Mouse (Mus musculus) Muller cell, postnatal 12 days (primary cell): ENCODE data around the gene Pif1.

ENCODE experiments used
- DNase-seq: peaks from one replicate; pipeline ENCODE4 v3.0.0-alpha.2; 2015; ENCODE audit errors: inconsistent ontology term

Pif1 gene

GRCm38 (mm10) chr9:65598765-65599249 lies 11.8 kb downstream of the Pif1 start:
- DNase-seq: no peak

- DNase-seq: no peak
These were observed 14.0 kb downstream of the Pif1 start for GRCm38 (mm10) chr9:65600951-65601350.

GRCm38 (mm10) chr9:65603401-65604102 lies 16.6 kb downstream of the Pif1 start:
- DNase-seq: no peak

- peak; percentile 73 for DNase-seq
These were observed 18.6 kb downstream of the Pif1 start for GRCm38 (mm10) chr9:65605471-65606136.

DNA sequence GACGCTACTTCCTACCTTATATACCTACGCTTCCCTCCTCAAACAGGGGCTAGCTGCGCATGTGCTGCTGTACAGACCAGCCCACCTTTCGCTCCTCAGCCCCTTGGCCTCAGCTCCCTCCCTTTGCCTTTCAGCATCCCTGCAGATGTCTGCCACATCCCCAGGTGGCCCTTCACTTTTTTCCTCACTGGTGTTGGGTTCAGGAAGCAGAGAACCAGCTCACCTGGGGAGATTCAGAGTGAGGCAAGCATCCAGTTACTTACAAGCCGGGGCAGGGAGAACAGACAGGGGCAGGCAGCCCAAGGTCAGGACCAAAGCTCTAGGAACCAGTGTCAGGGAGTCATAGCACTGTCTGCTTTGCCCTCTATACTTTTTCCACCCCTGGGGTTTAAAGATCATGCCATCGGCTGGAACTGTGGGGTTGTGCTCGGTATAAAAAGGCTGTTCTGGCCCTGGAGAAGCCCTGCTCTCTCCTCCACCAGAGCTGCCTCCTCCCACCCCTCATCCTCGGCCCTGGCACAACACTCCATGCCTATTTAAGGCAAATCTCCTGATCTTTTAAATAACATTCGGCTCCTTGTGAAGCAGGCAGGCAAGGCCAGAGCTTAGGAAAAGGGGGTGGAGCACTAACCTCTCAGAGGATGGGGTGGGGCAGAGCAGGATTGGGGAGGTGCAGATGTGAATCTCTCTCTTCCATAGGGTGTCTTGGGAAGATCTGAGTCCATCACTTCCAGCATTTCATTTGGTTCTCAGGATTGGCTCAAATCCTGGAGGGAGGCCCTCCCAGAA lies 19.6 kb downstream of the Pif1 start:
- no peak for DNase-seq

DNA sequence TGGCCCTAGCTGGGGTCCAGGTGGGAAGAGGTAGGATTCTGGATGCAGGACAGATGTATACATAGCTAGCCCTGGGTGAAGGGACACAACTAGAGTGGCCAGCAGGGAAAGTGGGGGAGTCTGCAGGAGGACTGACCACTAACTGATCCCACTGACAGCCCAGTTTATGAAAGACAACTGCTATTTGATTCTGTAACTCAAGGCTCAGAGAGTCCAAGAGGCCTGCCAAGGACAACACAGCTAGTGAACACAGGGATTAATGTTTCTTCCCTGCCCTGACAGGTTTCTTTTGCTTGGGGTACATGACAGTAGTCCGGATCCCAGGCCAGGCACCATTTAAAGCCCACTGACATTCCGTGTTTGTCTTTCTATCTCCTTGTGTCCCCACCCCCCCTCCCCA lies 20.2 kb downstream of the Pif1 start:
- DNase-seq: no peak

DNA sequence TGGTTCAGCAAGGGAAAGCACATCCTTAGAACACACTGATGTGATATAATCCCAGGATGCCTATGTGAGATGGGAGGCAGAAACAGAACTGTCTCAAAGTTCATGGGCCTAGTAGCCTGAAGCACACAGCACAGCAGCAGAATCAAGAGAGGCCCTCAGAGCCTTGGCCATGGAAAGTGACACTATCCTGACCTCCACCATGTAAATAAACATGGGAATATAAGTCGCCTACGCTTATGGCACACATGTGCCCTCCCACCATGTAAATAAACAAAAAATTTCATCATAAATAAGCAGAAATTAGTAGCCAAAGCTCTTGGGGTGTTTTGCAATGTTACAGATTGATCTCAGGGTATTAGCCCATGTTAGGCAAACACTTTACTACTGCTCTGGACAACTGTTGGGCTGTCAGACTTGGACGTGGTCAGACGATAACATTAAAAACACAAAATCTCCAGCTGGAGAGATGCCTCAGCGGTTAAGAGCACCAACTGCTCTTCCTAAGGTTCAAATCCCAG lies 25.1 kb downstream of the Pif1 start:
- DNase-seq: no peak

DNA sequence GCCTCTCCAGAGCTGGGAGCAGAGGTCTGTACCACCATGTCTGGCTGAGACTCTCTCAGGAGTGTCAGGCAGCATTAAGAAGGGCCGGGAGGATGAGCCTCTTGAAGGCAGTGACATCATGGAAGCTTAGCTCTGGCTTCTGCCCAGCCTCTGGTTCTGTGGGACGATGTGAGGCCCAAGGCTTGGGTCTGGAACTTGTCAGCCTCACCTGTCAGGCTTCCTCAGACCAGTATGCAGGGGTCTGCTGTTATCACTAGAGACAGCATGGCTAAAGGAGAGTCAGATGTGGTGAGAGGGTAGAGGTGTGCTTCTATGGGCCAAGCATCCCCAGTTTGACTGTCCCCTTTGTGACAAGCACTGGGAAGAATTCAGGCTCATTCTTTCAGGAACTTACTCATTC lies 26.1 kb downstream of the Pif1 start:
- DNase-seq: no peak

DNA sequence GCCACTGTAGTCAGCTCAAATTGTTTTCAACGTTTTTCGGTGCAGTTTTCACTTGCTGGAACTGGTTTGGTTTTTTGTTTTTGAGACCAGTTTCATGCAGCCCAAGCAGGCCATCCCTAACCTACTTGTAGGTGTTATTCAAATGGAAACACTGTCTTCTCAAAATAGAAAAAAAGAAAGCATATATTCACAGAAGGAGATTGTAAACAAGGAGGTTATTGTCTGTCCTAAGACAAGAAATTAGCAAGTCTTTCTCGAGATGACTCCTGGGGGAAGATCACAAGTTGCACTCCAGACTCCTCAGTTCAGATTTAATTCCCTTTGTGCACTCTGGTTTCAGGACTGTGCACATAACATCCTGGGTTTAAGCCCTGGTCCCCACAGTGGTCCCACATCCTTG lies 32.4 kb downstream of the Pif1 start:
- DNase-seq: no peak

GRCm38 (mm10) chr9:65621196-65621595 lies 34.2 kb downstream of the Pif1 start:
- DNase-seq: no peak

- DNase-seq: no peak
These were observed 34.7 kb downstream of the Pif1 start for GRCm38 (mm10) chr9:65621666-65622065.

DNA sequence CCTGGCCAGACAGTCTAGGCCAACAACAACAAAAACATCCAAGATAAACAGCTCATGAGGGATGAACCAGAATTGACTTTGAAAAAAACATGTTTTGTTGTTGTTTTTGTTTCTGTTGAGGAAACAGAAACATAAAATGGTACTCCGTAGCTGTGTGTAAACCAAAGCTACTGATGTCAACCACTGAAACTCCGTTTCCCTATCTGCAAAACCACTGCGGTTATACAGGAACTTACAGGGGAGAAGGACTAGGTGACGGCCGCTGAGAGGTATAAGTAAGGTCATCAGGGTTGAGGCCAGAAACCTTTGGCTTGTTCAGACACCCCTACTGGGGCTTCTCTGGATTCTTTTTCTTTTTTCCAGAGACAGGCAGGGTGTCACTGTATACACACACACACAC lies 35.9 kb downstream of the Pif1 start:
- DNase-seq: no peak

GRCm38 (mm10) chr9:65624266-65624665 lies 37.3 kb downstream of the Pif1 start:
- no peak for DNase-seq

GRCm38 (mm10) chr9:65629025-65629766 lies 42.2 kb downstream of the Pif1 start, which contains the start of gene Rbpms2:
TSS of gene Rbpms2 (plus strand) at chr9:65629648.
- DNase-seq: peak; percentile 11

DNA sequence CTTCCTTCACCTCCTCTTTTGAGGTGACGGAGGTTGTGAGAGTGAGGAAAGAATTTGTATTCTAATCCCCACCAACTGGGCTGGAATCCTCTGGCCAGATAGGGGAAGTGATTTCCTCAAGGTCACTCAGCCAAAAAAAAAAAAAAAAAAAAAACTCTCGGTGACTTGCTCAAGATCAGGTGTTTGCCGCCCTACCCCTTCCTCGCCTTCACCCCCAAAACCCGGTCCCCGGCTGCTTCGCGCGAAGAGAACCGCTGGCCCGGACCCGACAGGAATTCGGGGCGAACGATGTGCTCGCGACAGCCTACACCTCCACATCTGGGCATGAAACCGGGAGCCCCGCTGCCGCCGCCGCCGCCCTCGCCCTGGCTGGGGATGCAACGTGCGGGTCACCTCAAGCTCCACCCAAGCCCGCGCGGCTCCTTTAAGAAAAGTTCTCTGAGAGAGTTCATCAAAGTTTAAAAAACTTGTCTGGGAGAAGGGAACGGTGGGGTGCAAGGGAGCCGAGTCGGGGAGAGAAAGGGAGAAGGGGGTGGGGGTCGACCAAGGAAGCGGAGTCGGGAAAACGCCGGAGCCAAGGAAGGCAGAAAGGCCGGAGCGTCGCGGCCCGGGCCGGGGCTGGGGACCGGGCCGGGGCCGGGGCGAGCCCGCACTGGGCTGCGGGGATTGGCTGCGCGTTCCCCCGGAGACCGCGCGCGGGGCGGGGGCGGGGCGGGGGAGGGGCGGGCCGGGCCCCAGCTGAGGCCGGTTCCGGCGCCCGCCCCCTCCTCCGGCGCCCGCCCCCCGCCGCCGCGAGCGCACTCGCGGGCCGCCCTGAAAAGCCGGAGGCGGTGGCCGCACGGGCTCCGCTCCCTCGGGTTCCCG lies 43.0 kb downstream of the Pif1 start:
- DNase-seq: peak; percentile 72

DNA sequence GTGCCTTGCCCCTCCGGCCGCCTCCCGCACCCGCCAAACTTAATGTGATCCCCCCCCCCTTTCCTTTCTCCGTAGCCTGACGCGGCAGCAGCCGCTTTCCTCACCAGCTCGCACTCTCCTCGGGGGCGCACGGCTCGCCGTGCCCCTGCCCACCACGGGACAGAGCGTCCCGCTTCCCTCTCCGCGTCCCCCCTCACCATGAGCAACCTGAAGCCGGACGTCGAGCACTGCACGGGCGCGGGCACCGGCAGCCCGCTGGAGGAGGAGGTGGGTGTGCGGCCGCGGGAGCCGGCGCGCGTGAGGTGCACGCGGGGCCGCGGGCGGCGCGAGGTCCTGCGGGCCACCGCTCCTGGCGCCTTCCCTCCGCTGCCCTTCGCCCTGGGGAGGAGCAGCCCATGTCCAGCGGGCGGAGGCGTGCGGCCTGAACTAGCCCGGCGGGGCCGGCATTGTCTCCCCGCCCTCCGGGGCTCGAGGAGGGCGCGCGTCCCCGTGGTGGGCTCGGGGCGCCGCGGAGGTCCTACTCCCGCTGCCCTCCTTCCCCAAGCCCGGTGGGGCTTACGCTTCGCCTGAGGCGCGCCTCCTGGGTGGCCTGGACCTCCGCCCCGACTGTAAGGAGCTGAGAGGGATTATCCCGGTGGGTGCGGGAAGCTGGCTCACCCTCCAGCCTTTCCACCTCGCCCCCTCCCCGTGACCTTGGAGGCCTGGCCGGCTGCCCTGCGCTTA lies 43.8 kb downstream of the Pif1 start:
- DNase-seq: peak; percentile 81

GRCm38 (mm10) chr9:65631354-65632021 lies 44.5 kb downstream of the Pif1 start:
- DNase-seq: peak; percentile 5

DNA sequence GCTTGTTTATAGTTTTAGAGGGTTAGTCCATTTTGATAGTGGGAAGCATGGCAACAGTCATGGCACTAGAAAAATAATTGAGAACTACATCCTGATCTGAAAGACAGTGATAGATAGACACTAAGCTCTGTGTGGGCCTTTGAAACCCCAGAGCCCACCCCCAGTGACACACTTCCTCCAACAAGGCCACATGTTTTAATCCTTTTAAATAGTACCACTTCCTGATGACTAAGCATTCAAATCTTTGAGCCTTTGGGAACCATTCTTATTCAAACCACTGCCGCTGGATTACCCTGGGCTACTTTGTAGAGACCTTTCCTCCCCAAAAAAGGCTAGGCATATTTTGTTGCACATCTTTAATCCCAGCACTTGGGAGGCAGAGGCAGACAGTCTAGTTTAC lies 48.8 kb downstream of the Pif1 start:
- DNase-seq: peak; percentile 9

- peak; percentile 24 for DNase-seq
These were observed 50.0 kb downstream of the Pif1 start for GRCm38 (mm10) chr9:65636926-65637325.
